Mouse (Mus musculus): ENCODE measurements at regions not wholly inside any gene's neighbourhood (a gene's known extent, or its start where the extent isn't known, plus 50 kb on each side); places are given as distances from the start of the nearest gene placed in this dataset.
A peak's percentile ranks its signal among the peaks of the same experiment; 100 is the strongest.
"Not testable (repeated sequence)": the region's sequence is repeated elsewhere in the genome, so short reads cannot be mapped to it uniquely, and the experiment has no call there.

GRCm38 (mm10) chr6:3201507-3201906 is 197.9 kb downstream of the Samd9l start:
- DNase-seq (ENCODE audit: low spot score in 2 of 2): not testable (repeated sequence)

GRCm38 (mm10) chr6:3201107-3201506 is 198.3 kb downstream of the Samd9l start:
- peak in 1 of 2 experiments; percentile 9 for DNase-seq (ENCODE audit: low spot score in 2 of 2)

- peak in 1 of 2 experiments; percentile 8 for DNase-seq (ENCODE audit: low spot score in 2 of 2)
Measured at GRCm38 (mm10) chr6:3200586-3200985, 198.8 kb downstream of the Samd9l start.

- not testable (repeated sequence) for DNase-seq (ENCODE audit: low spot score in 2 of 2)
Measured at GRCm38 (mm10) chr6:3192424-3192820, 206.9 kb downstream of the Samd9l start.

- DNase-seq (ENCODE audit: low spot score in 2 of 2): not testable (repeated sequence)
Measured at GRCm38 (mm10) chr6:3191695-3192423, 207.5 kb downstream of the Samd9l start.

DNA sequence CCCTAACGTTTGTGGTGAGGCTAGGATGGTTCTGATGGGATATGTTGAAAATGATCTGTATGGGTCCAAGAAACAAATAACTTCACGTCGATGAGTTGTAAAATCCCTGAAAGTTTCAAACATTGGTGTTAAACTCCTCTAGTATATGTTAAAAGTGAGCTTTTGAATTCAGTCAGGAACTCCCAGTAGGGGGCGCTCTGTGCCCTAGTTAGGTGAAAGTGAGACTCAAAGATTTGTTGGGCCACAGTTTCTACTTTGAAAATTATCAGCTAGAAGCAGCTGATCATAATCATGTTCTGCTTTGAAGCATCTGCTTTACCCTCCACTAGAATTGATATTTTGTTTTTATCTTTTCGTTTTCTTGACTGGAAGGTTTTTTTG is 215.6 kb downstream of the Samd9l start:
- DNase-seq (ENCODE audit: low spot score in 2 of 2): peak in 1 of 2 experiments; percentile 6

DNA sequence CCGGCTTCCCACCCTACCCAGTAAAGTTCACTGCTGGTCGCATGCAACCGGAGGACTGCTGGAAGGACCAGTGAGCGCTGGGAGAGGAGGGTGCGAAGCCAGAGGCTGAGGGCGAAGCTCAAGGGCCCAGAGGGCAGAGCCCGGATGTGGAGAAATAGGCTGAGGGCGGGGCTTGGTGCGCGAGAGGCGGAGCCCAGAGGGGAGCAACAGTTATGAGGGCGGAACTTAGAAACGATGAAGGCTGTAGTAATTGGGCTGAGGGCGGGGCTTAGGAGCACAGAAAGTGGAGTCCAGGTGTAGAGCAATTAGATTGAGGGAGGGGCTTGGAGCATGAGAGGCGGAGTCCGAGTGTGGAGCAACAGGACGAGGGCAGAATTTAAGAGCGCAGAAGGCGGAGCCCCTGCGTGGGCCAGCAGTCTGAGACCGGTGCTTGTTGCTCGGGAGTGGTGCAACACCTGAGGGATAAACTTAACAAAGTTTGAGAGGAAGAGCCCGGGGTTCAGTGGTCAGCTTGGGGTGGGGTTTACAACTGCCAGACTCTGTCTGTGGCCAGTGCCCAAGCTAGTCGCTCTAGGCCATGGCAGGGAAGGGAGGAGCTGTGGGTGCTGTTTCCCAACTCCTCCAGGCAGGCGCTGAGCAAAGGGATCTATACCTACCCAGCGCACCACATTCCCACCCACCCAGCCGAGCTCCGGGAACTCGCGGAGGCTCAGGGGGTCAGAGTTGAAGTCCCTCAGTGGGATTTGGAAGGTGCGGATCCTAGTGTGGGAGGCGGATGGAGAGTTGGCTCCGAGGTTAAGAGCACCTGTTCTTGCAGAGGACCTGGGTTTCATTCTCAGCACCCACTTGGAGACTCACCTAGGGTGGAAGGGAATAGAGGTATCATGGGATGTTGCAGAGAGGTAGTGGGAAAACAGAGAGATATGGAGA is 216.2 kb downstream of the Samd9l start:
- peak in 1 of 2 experiments; percentile 5 for DNase-seq (ENCODE audit: low spot score in 2 of 2)

- DNase-seq (ENCODE audit: low spot score in 2 of 2): not testable (repeated sequence)
Measured at GRCm38 (mm10) chr6:3182424-3182841, 216.9 kb downstream of the Samd9l start.

DNA sequence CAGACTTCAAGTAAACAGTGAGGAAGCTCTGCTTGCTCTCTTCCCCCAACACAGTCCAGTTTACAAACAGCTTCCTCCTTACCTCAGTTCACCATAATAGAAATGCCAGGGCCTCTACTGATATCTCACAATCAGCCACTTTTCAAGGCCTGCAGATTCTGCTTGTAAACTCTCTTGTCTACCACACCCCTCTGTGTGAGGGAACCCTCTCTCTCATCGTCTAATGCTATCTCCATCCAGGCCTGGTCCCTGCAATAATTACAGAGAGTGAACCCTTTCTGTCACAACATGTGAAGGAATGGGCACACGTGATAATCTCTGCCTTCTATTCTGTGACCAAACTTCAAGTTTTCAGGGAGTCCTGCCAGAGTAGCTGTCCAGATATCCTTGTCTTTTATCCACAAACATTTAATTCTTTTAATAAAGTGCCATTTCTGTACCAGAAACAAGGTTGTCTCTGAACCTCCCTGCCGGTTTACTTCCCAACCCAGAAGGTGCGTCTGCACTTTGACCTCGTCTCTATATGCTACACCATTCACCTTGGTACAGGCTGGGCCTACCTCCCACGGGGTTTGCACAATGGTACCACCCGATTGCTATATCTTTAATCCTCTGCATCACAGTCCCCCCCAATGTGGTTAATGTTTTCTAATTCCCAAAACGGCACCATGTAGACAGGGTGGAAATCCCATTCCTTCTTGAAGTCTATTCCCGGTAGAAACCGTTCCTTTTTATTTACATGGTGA is 219.6 kb downstream of the Samd9l start:
- DNase-seq (ENCODE audit: low spot score in 2 of 2): not testable (repeated sequence)

GRCm38 (mm10) chr6:3169479-3169878 is 229.9 kb downstream of the Samd9l start:
- DNase-seq (ENCODE audit: low spot score in 2 of 2): not testable (repeated sequence)

DNA sequence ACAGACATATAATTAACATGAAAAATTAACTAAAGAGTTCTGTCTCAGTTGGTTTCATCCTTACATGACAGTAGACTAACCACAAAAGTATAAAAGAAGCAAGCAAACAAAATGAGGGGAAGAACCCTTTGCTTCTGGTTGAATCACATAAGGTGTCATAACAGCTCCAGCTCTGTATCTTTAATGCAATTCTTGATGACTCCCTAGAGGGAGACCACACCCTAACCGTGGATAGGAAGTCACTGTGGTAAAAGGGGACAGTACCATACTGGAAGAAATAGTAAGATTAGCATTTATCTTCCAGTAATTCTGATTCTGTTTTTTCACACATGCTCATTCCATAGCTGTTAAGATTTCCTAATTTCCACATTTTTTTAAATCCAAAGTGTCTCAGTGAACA is 233.2 kb downstream of the Samd9l start:
- not testable (repeated sequence) for DNase-seq (ENCODE audit: low spot score in 2 of 2)

DNA sequence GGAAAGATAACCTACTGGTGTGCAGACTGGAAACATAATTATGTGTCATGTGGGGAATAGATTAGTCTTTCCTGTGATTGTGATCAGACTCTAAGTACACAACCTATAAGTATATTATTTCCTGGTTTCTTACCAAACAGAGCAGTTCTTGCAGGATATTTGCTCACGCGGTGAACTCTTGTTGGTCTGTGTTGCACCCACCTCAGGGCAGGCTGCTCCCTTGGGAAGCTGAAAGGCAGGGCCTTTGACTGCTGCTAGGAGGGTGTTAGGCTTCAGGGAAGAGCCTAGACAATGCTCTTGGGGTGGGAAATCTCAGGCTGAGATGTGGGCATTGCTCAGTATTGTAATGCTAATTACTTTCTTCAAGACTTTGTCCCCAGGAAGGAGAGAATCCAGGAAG is 247.5 kb downstream of the Samd9l start:
- DNase-seq (ENCODE audit: low spot score in 2 of 2): not testable (repeated sequence)

- not testable (repeated sequence) for DNase-seq (ENCODE audit: low spot score in 2 of 2)
Measured at GRCm38 (mm10) chr6:3137823-3138222, 261.5 kb downstream of the Samd9l start.

GRCm38 (mm10) chr6:3133763-3134162 is 265.6 kb downstream of the Samd9l start:
- not testable (repeated sequence) for DNase-seq (ENCODE audit: low spot score in 2 of 2)

- DNase-seq (ENCODE audit: low spot score in 2 of 2): not testable (repeated sequence)
Measured at GRCm38 (mm10) chr6:3116296-3116695, 283.1 kb downstream of the Samd9l start.
